Mouse (Mus musculus) ovary, postnatal 14 days (tissue): ENCODE measurements at regions not wholly inside any gene's neighbourhood (a gene's known extent, or its start where the extent isn't known, plus 50 kb on each side); places are given as distances from the start of the nearest gene placed in this dataset.

Experiments
- DNase-seq: peaks from one replicate; pipeline ENCODE4 v3.0.0; 2022; ENCODE audit warnings: low spot score

- peak; percentile 2 for DNase-seq
Observed at GRCm38 (mm10) chrX:44228847-44229246, 139.3 kb downstream of the Dcaf12l2 start.
